Mouse (Mus musculus) adrenal gland, adult 10 weeks (tissue): ENCODE data around the gene Zfp82. TPM values are rescaled to one million over a fixed set of nuclear protein-coding genes. Genes with fewer than 3 reads are reported as not detected.

ENCODE experiments used
- polyA plus RNA-seq: library from polyadenylated mRNA; stranded (reverse); fragments of 350-450 nt; fragmentation: Illumina TruSeq; extraction: RNeasy Lipid Tissue Mini Kit (QIAGEN cat#74804); gene quantifications from one replicate; pipeline ENCODE4 v1.2.3, GENCODE M21; 2014; ENCODE audit warnings: low read depth, low replicate concordance

Gene Zfp82
- polyA plus RNA-seq = 1.8 TPM

DNA sequence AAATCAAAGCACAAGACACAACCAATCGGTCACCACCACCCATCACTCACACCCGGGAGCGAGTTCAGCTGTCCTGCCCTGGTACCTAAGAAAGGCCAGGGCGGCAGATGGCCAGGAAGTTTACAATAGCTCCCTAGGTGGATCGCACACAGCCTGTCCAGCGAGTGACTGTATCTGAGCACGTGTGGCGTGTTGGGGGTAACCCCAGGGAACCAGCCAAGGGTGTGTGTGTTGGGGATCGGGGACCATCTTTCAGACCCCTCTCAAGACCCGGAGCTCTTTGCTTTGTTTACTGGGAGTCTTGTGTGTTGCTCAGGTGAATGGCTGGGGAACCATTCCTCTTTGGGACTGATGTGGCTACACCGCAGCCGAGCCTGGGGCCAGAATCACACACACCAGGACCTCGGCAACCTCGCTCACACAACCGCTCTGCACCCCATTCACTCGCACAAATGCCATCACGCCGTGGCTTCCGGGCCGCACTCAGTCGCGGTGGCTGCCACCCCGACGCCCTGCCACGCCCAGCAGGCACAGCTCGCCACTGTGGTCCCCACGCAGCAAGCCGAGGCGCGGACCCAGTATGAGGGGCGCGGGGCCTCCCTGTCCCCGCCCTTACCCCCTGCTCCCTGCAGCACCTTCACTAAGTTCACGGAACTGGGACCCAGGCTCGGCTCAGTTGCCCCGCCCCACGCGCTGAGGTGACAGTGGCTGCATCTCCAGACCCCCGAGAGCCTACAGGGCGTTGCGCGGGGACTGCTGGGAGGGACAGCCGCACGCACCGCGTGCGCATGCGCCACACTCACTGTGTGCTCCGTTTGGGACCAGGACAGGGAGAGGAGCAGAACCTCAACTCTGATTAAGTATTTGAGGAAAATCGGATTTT is at the start of gene Zfp82:
Zfp82 (minus strand) TSS at position 755 of the 883 bp plus-strand sequence.

DNA sequence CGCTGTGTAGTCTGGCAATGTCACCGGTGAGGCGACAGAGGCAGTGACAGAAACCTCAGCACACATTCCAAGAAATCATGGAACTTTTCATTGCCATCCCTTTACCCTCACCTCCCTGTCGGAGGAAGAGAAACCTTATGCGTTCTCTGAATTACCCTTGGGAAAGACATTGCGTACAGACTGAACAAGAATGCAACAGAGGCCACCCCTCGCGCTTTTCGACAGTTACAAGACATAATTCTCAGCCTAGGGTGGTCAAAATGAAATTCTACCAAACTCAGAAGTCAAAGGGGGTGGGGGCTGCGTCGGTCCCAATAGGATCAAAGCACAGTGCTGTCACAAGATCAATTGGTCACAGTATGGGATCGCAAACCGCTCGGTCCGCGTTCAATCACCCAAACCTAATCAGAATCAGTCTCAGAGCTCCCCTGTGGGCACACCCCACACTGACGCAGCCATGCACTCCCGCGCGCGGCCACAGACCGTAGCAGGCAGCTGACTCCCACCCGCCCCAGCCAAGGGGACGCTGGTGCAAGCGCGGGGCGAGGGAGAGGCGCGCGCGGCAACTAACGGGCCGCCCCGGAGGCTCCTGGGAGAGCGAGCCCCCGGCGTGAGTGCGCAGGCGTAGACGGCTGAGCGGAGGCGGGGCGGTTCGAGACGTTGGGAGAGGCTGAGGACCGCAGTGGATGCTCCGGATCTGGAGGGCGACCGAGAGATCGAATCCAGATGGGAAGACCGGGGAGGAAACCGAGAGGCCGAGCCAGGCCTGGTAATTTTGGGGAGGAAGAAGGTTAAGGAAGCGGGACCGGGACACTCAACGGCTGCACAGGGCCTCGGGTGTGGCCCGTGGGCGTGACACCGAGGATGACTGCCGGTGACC is 48.8 kb upstream of the Zfp82 start, which contains the start of gene Zfp382:
Zfp382 (plus strand) TSS at position 635 of the 880 bp plus-strand sequence.

DNA sequence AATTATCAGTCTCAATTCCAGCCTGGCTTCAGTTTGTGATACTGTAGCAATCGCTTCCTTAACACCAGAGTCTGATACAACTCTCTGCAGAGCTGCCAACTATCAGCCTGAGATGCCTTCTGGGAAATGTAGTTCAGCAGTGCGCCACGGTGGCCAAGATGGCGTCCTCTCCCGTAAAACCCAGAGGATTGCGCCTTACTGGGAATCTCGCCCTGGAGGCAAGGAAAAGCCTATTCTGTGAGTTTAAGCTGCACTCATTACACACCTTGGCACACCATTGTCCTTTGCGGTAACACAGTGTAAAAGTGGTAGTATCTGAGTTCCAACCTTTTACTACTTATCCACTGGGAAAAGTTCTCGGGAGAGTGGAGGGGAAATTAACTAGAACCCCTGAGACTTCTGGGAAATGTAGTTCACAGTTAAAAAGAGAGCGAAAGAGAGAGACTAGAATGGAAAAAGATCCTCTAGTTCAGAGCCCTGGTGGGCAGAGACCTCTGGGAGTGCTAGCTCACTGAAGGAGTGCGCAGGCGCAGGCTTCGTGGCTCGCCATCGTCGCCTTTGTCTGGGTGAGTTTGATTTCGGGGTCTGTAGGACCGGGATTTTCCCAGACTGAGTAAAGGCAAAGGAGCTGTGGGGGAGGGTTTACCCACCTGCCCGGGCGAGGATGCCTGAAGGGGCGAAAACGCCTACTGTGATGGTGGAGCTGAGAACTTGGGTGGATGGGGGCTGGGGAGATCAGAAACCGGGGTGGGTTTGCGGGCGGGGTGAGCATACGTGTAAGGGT is 22.1 kb upstream of the Zfp82 start, which contains the start of gene Zfp260:
Zfp260 (plus strand) TSS at position 132 of the 784 bp plus-strand sequence.

DNA sequence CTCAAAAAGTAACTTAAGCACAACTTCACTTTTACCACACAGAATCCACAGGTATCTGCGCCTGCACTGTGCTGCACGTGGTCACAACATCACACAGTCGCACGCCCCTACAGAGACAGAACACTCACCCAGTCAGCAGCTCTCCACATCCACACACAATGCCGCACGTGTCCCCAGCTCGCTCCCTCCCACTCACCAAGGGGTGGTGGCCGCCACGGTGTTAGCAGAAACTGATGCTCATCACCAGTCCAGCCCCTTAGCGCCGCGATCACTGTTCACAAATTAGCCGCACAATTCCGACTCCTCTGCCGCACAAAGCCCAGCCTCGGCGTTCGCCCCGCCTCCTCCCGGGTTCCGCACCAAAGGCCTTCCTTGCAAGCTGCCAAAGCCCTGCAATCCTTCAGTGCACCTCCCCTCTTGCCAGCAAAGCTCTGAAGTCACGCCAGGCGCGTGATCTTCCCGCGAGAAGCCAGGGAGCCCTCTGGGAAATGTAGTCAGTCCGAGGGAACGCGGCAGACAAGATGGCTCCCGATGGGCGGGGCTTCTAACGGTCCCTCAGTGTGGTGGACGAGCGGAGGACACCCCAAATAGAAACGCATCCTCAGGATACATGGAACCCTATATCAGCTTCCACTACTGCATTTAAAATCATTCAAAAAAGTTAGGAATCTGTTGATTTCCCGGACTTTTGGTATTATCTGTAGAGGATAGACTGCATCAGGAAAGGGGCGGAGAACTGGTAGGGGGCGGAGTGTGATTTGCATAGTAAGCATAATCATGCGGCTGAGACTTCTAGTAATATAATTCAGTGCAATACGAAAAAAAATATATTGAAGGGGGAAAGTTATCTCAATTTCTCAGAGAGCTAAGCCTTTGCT is 17.6 kb upstream of the Zfp82 start, which contains the start of the genes Gm26920 and Zfp566:
Gm26920 (minus strand) TSS at position 319 of the 878 bp plus-strand sequence.
Zfp566 (minus strand) TSS at position 436 of the 878 bp plus-strand sequence.

DNA sequence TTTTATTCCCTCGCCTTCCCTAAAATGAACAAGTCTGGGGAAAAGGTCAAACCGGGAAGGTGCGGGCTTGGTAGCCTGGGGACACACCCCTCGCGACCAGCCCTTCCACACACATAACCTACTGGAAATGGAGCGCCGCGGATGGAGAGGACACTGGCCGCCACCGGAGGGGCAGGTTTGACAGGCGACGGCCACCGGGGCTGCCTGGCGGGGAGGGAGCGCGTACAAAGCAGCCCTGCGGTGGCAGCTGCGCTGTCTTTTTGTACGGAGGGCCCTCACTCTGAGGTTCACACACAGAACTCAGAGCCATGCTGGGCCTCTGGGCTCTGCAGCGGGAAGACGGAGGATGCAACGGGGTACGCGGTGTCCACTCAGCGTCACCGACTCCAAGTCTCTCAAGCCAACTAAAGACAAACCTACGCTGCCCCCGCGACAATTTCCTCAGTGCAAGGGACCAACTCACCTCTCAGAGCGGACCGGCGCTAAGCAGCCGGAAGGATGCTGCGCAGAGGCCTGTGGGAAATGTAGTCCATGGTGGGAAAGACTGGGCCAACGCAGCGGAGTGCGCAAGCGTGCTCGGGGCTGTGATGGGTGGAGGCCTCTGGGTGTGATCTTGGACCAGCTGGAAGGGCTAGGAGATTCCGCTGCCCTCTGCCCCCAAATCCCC is 21.7 kb downstream of the Zfp82 start, which contains the start of gene Zfp14:
Zfp14 (minus strand) TSS at position 499 of the 667 bp plus-strand sequence.

Other genes with a start within 250 kb of the Zfp82 start
- gene Zfp940, start 219.2 kb downstream of the Zfp82 start, polyA plus RNA-seq = 2.0 TPM
- gene Zfp420, start 212.9 kb downstream of the Zfp82 start, polyA plus RNA-seq = 21.0 TPM
- 6.2 TPM for gene Zfp27, start 166.3 kb downstream of the Zfp82 start, polyA plus RNA-seq
- gene Zfp383, start 164.7 kb downstream of the Zfp82 start, polyA plus RNA-seq = 10.8 TPM
- gene Zfp74, start 118.8 kb downstream of the Zfp82 start, polyA plus RNA-seq = 20.8 TPM
- 5.6 TPM for gene Zfp568, start 88.9 kb downstream of the Zfp82 start, polyA plus RNA-seq
- gene Zfp14, start 21.5 kb downstream of the Zfp82 start, polyA plus RNA-seq = 7.2 TPM
- gene Gm26920, start 17.5 kb upstream of the Zfp82 start, polyA plus RNA-seq = not detected
- 2.0 TPM for gene Zfp566, start 17.6 kb upstream of the Zfp82 start, polyA plus RNA-seq
- 142 TPM for gene Zfp260, start 21.9 kb upstream of the Zfp82 start, polyA plus RNA-seq
- 3.9 TPM for gene Zfp382, start 49.0 kb upstream of the Zfp82 start, polyA plus RNA-seq
- 49.5 TPM for gene Zfp146, start 96.8 kb upstream of the Zfp82 start, polyA plus RNA-seq
- 2.9 TPM for gene Cox7a1, start 111.2 kb upstream of the Zfp82 start, polyA plus RNA-seq
- 171 TPM for gene Capns1, start 125.9 kb upstream of the Zfp82 start, polyA plus RNA-seq
- gene Polr2i, start 159.0 kb upstream of the Zfp82 start, polyA plus RNA-seq = not detected
- 7.1 TPM for gene Tbcb, start 159.4 kb upstream of the Zfp82 start, polyA plus RNA-seq
- not detected for gene Ovol3, start 162.8 kb upstream of the Zfp82 start, polyA plus RNA-seq
- not detected for gene Thap8, start 207.2 kb upstream of the Zfp82 start, polyA plus RNA-seq
- gene Wdr62, start 207.5 kb upstream of the Zfp82 start, polyA plus RNA-seq = 0.12 TPM
- gene Clip3, start 218.8 kb upstream of the Zfp82 start, polyA plus RNA-seq = 14.6 TPM
- gene Alkbh6, start 235.8 kb upstream of the Zfp82 start, polyA plus RNA-seq = 5.4 TPM
- 2.3 TPM for gene Syne4, start 241.9 kb upstream of the Zfp82 start, polyA plus RNA-seq
- gene E130208F15Rik, start 248.8 kb upstream of the Zfp82 start, polyA plus RNA-seq = 1.2 TPM